Mouse (Mus musculus) MEL (cell line): ENCODE measurements around the gene Gm29609. TPM values are rescaled to one million over a fixed set of nuclear protein-coding genes. Genes with fewer than 3 reads are reported as not detected.
"Not testable (repeated sequence)": the region's sequence is repeated elsewhere in the genome, so short reads cannot be mapped to it uniquely, and the experiment has no call there.

ENCODE experiments used
- DNase-seq: peaks from one replicate; pipeline ENCODE4 v3.0.0; 2011; ENCODE audit warnings: low read depth, low spot score
- H3K27ac ChIP-seq: 2 replicates; pipeline ENCODE4 v1.5.1; 2012; ENCODE audit warnings: low read depth, mild to moderate bottlenecking, control low read depth, low read length, moderate library complexity; ENCODE audit not compliant: control insufficient read depth
- H3K27me3 ChIP-seq, 2 experiments: fragments of 150-350 bp in 1 of 2; sonication (generic) in 1 of 2; 2 replicates each; pipeline ENCODE4 v1.6.1; 2012; ENCODE audit warnings: low read length in 2 of 2, mild to moderate bottlenecking in 2 of 2, improper control_type of control experiment in 1 of 2, moderate library complexity in 1 of 2; ENCODE audit not compliant: insufficient read depth in 2 of 2, control insufficient read depth in 1 of 2
- H3K36me3 ChIP-seq, 2 experiments: 2 replicates each; pipeline ENCODE4 v1.6.1; 2012 to 2014; ENCODE audit warnings: low read length in 2 of 2, improper control_type of control experiment in 1 of 2, inconsistent platforms in 1 of 2, mild to moderate bottlenecking in 1 of 2; ENCODE audit not compliant: insufficient read depth in 2 of 2, control insufficient read depth in 1 of 2
- H3K4me1 ChIP-seq, 2 experiments: fragments of 150-350 bp in 1 of 2; sonication (generic) in 1 of 2; 2 replicates each; pipeline ENCODE4 v1.6.1; 2012; ENCODE audit warnings: low read length in 2 of 2, improper control_type of control experiment in 1 of 2, mild to moderate bottlenecking in 1 of 2; ENCODE audit not compliant: insufficient read depth in 2 of 2, control insufficient read depth in 1 of 2
- H3K4me3 ChIP-seq, 2 experiments: fragments of 150-350 bp in 1 of 2; sonication (generic) in 1 of 2; 2 replicates each; pipeline ENCODE4 v1.5.1; 2012; ENCODE audit warnings: low read depth in 2 of 2, low read length in 2 of 2, mild to moderate bottlenecking in 2 of 2, moderate library complexity in 2 of 2, control low read depth in 1 of 2, improper control_type of control experiment in 1 of 2; ENCODE audit not compliant: control insufficient read depth in 1 of 2, insufficient read depth in 1 of 2
- H3K79me2 ChIP-seq: 2 replicates; pipeline ENCODE4 v1.6.1; 2012; ENCODE audit warnings: mild to moderate bottlenecking, low read length, moderate library complexity; ENCODE audit not compliant: control insufficient read depth, poor library complexity, insufficient read depth
- H3K9ac ChIP-seq: 2 replicates; pipeline ENCODE4 v1.6.1; 2012; ENCODE audit warnings: low read depth, mild to moderate bottlenecking, control low read depth, low read length, moderate library complexity; ENCODE audit not compliant: control insufficient read depth, poor library complexity, severe bottlenecking
- H3K9me3 ChIP-seq: fragments of 150-350 bp; sonication (generic); replicated peaks from 2 replicates; pipeline ENCODE4 v1.6.1; 2012; ENCODE audit warnings: mild to moderate bottlenecking, low read length, improper control_type of control experiment, moderate library complexity; ENCODE audit not compliant: insufficient read depth
- BHLHE40 ChIP-seq: IDR thresholded peaks from 2 replicates; pipeline ENCODE4 v1.6.1; 2012; ENCODE audit warnings: low read depth, mild to moderate bottlenecking, inconsistent platforms, low read length, improper control_type of control experiment, borderline replicate concordance
- CHD2 ChIP-seq: IDR thresholded peaks from 2 replicates; pipeline ENCODE4 v1.6.1; 2011; ENCODE audit warnings: low read length, improper control_type of control experiment
- CTCF ChIP-seq, 3 experiments: IDR thresholded peaks in 2 of 3; conservative IDR thresholded peaks in 1 of 3; 2 replicates each; pipeline ENCODE4 v1.5.1; 2011 to 2012; ENCODE audit warnings: low read length in 3 of 3, low read depth in 2 of 3, mild to moderate bottlenecking in 2 of 3, improper control_type of control experiment in 1 of 3, inconsistent platforms in 1 of 3, mixed read lengths in 1 of 3, moderate library complexity in 1 of 3; ENCODE audit not compliant: control insufficient read depth in 1 of 3, insufficient read depth in 1 of 3, poor library complexity in 1 of 3, severe bottlenecking in 1 of 3
- ELF1 ChIP-seq: IDR thresholded peaks from 2 replicates; pipeline ENCODE4 v1.6.1; 2014; ENCODE audit warnings: low read depth, mild to moderate bottlenecking, inconsistent platforms, low read length, improper control_type of control experiment, moderate library complexity
- GABPA ChIP-seq: IDR thresholded peaks from 2 replicates; pipeline ENCODE4 v1.6.1; 2012; ENCODE audit warnings: low read depth, mild to moderate bottlenecking, inconsistent platforms, low read length, improper control_type of control experiment, moderate library complexity
- MAFK ChIP-seq: IDR thresholded peaks from 2 replicates; pipeline ENCODE4 v1.6.1; 2011; ENCODE audit warnings: low read depth, mild to moderate bottlenecking, low read length, improper control_type of control experiment, borderline replicate concordance
- MYC ChIP-seq: IDR thresholded peaks from 2 replicates; pipeline ENCODE4 v1.6.1; 2011; ENCODE audit warnings: low read depth, mild to moderate bottlenecking, low read length, improper control_type of control experiment, moderate library complexity
- NELFE ChIP-seq: IDR thresholded peaks from 2 replicates; pipeline ENCODE4 v1.6.1; 2011; ENCODE audit warnings: low read depth, low read length, improper control_type of control experiment
- POLR2AphosphoS2 ChIP-seq: IDR thresholded peaks from 2 replicates; pipeline ENCODE4 v1.6.1; 2011; ENCODE audit warnings: low read length, improper control_type of control experiment
- POLR2AphosphoS5 ChIP-seq: IDR thresholded peaks from 2 replicates; pipeline ENCODE4 v1.6.1; 2012; ENCODE audit warnings: low read depth, borderline replicate concordance, mild to moderate bottlenecking, inconsistent platforms, low read length, moderate library complexity, mixed read lengths
- RCOR1 ChIP-seq: IDR thresholded peaks from 2 replicates; pipeline ENCODE4 v1.6.1; 2012; ENCODE audit warnings: low read depth, mild to moderate bottlenecking, inconsistent platforms, low read length, improper control_type of control experiment
- SIN3A ChIP-seq: IDR thresholded peaks from 2 replicates; pipeline ENCODE4 v1.6.1; 2012; ENCODE audit warnings: low read length, improper control_type of control experiment, inconsistent platforms
- SMC3 ChIP-seq: IDR thresholded peaks from 2 replicates; pipeline ENCODE4 v1.6.1; 2011; ENCODE audit warnings: low read depth, low read length, improper control_type of control experiment
- TAL1 ChIP-seq: IDR thresholded peaks from 2 replicates; pipeline ENCODE4 v1.6.1; 2012; ENCODE audit warnings: mild to moderate bottlenecking, inconsistent platforms, low read length, moderate library complexity, mixed read lengths
- TCF12 ChIP-seq: IDR thresholded peaks from 2 replicates; pipeline ENCODE4 v1.6.1; 2014; ENCODE audit warnings: low read depth, mild to moderate bottlenecking, inconsistent platforms, low read length, improper control_type of control experiment, moderate library complexity
- USF1 ChIP-seq: IDR thresholded peaks from 2 replicates; pipeline ENCODE4 v1.6.1; 2014; ENCODE audit warnings: low read depth, mild to moderate bottlenecking, inconsistent platforms, low read length, improper control_type of control experiment, moderate library complexity
- USF2 ChIP-seq, 2 experiments: IDR thresholded peaks; 2 replicates each; pipeline ENCODE4 v1.6.1; 2011 to 2012; ENCODE audit warnings: improper control_type of control experiment in 2 of 2, low read length in 2 of 2, borderline replicate concordance in 1 of 2, inconsistent platforms in 1 of 2, low read depth in 1 of 2, mild to moderate bottlenecking in 1 of 2; ENCODE audit not compliant: insufficient read depth in 1 of 2
- ZNF384 ChIP-seq: IDR thresholded peaks from 2 replicates; pipeline ENCODE4 v1.6.1; 2012; ENCODE audit warnings: low read depth, mild to moderate bottlenecking, inconsistent platforms, low read length, improper control_type of control experiment
- polyA plus RNA-seq, 2 experiments: library from polyadenylated mRNA; stranded (reverse) in 1 of 2; unstranded in 1 of 2; fragments of >175 nt in 1 of 2; fragments of >200 nt in 1 of 2; gene quantifications; 2 replicates each; pipeline versions ENCODE4 v1.2.1 to v1.2.4; 2012; ENCODE audit warnings: low replicate concordance in 2 of 2, low read depth in 1 of 2; ENCODE audit not compliant: insufficient read length in 2 of 2, insufficient read depth in 1 of 2, missing spikeins in 1 of 2
- total RNA-seq: library from RNA; depleted of rRNA; stranded (reverse); fragments of 300-350 nt; gene quantifications from 2 replicates; pipeline ENCODE4 v1.2.3, GENCODE M21; 2012

Gm29609 gene
- total and polyA plus RNA-seq, 3 experiments: 5.0 to 6.4 TPM; not detected in 1

DNA sequence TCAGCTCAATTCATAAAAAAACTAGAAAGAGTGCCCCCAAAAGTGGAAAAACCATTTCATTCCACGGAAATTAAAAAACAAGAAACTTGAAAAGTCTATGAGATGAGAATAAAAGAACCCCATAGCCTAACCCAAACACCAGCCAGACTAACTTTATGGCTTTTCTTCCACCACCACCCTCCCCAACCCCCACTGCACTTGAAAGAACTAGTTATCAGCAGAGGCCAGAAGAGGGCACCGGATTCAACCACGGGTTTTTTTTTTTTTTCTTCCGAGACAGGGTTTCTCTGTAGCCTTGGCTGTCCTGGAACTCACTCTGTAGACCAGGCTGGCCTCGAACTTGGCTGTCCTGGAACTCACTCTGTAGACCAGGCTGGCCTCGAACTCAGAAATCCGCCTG lies 38.6 kb upstream of the Gm29609 start (continued):
- TF ChIP-seq ELF1 (no peak), TCF12 (peak; percentile 90), POLR2AphosphoS2 (no peak), BHLHE40 (peak; percentile 55), RCOR1 (peak; percentile 75), POLR2AphosphoS5 (no peak), MAFK (peak; percentile 34; the same call in 1 of the 2 replicates), TAL1 (peak; percentile 80), GABPA (no peak), USF1 (peak; percentile 14; the same call in 1 of the 2 replicates), CTCF (IDR thresholded peaks at IDR 0.05 in 2 of 3, conservative IDR thresholded peaks at IDR 0.05 in 1 of 3; ENCODE audit: control insufficient read depth in 1 of 3, insufficient read depth in 1 of 3, low read depth in 2 of 3, low read length in 3 of 3, poor library complexity in 1 of 3, severe bottlenecking in 1 of 3) (peak in 1 of 3 experiments; percentile 37; a peak in 2 of 6 replicates), USF2 (IDR thresholded peaks at IDR 0.05; ENCODE audit: borderline replicate concordance in 1 of 2, insufficient read depth in 1 of 2, low read depth in 1 of 2, low read length in 2 of 2) (no peak), SMC3 (peak; percentile 25; the same call in 1 of the 2 replicates), NELFE (no peak), CHD2 (peak; percentile 66), MYC (peak; percentile 63; the same call in 1 of the 2 replicates)

DNA sequence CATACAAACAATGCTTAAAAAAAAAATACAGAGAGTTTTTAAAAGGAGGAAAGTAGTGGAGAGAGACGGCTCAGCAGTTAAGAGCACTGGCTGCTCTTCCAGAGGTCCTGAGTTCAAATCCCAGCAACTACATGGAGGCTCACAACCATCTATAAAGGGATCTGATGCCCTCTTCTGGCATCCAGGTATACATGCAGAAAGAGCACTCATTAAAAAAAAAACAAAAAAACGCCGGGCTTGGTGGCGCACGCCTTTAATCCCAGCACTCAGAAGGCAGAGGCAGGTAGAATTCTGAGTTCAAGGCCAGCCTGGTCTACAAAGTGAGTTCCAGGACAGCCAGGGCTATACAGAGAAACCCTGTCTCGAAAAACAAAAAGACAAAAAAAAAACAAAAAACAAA lies 36.8 kb upstream of the Gm29609 start:
- H3K9me3 ChIP-seq, H3K27ac ChIP-seq, DNase-seq, H3K9ac ChIP-seq: not testable (repeated sequence)
- Histone ChIP-seq H3K4me1 (peaks cover 16 to 23% of the 10 kb centered on the region in 2 experiments; a peak in 3 of 4 replicates), H3K36me3 (peaks cover 36 to 60% of the 10 kb centered on the region in 2 experiments)
- 0 out of 2 replicates have a peak, but pooled peaks have one; percentile 25 for TF ChIP-seq SIN3A
- peak; percentile 81 for TF ChIP-seq ZNF384
- TF ChIP-seq CTCF (IDR thresholded peaks at IDR 0.05 in 2 of 3, conservative IDR thresholded peaks at IDR 0.05 in 1 of 3; ENCODE audit: control insufficient read depth in 1 of 3, insufficient read depth in 1 of 3, low read depth in 2 of 3, low read length in 3 of 3, poor library complexity in 1 of 3, severe bottlenecking in 1 of 3): peak in 1 of 3 experiments; percentile 15; a peak in 1 of 6 replicates
- TF ChIP-seq, all 39 proteins: peak for 3; not testable (repeated sequence) for 36
- H3K79me2 ChIP-seq: peaks cover 83% of the 10 kb centered on the region
- H3K27me3 ChIP-seq, H3K4me3 ChIP-seq: not testable (repeated sequence)
